Mouse (Mus musculus): ENCODE measurements around the gene Galr2.

GRCm38 (mm10) chr11:116265352-116265751 is 15.4 kb upstream of the Galr2 start:
- TF ChIP-seq CTCF (IDR thresholded peaks at IDR 0.05; ENCODE audit: extremely low read depth, insufficient read depth, low read length) (no peak), POLR2A (IDR thresholded peaks at IDR 0.05; ENCODE audit: extremely low read depth, insufficient read depth, low read length) (no peak)
